Mouse (Mus musculus) lung, adult 18-20 months (tissue): ENCODE data around the gene 5830473C10Rik.

ENCODE experiments used
- DNase-seq, 2 experiments: peaks; one replicate each; pipeline ENCODE4 v3.0.0; 2022; ENCODE audit warnings: mixed read lengths in 2 of 2

Gene 5830473C10Rik

DNA sequence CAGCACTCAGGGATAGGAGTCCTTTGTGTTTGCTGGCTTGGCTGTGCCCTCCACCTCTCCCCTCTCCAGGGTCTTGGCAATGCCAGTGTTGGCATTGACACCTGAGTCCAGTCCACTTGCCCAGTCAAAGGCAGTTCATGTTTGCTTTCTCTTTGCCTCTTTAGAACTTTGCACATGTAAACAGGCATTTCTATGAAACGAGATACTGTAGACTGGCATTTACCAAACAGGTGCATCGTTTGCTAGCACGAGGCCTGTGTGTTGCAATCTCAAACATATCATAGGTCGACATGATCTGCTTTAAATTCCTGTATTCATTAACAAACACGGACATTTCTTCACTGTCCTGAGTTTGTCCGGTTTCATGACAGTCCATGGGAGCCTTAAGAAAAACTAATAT, at the start of gene 5830473C10Rik:
TSS of gene 5830473C10Rik (plus strand) at position 365 of the 400 bp plus-strand sequence.
- no peak for DNase-seq

DNA sequence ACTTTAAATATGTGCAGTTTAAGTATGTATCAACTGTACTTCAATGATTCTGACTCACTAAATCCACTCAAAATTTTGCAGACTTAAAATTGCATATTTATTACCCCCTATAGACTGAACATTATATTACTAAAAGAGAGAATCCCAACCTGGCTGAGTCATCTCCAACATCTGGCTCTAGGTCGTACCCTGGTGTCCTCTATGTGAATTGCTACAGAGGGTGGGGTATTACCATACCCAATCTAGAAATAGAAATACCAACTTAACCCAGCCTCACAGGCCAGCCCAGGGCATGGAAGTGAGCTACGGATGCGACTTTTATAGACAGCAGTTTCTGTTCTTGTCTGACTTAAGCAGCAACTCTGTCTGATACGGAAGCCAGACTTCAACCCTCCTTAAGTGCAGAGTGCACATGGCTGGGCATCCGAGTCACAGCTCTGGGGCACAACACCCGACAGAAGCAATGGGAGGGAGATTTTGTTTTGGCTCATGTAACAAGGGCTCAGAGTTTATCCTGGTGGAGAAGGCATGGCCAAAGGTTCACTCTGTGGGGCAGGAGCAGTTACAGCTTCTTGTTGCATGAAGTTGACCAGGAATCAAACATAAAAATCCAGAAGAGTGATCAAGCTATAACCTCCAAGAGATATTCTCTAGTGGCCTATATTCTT, 48.5 kb upstream of the 5830473C10Rik start:
- DNase-seq, result no peak

DNA sequence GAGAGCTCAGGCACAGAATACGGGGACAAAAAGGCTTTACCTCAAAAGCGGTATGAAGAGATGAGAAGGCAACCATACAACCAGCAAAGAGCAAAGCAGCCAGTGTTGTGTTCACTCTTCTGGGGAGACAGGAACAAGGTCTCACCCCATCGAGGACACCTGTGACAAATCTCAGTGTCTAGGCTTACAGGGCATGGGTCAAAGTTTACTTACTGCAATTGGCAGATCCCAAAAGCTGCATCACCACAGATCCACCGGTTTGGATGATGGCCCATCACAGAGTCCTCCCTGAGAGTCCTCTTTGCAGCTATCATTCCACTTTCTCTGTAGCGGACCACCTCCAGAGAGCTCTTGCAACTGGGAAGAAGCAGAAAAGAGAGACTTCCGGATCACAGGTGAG, 45.3 kb upstream of the 5830473C10Rik start:
- no peak for DNase-seq

DNA sequence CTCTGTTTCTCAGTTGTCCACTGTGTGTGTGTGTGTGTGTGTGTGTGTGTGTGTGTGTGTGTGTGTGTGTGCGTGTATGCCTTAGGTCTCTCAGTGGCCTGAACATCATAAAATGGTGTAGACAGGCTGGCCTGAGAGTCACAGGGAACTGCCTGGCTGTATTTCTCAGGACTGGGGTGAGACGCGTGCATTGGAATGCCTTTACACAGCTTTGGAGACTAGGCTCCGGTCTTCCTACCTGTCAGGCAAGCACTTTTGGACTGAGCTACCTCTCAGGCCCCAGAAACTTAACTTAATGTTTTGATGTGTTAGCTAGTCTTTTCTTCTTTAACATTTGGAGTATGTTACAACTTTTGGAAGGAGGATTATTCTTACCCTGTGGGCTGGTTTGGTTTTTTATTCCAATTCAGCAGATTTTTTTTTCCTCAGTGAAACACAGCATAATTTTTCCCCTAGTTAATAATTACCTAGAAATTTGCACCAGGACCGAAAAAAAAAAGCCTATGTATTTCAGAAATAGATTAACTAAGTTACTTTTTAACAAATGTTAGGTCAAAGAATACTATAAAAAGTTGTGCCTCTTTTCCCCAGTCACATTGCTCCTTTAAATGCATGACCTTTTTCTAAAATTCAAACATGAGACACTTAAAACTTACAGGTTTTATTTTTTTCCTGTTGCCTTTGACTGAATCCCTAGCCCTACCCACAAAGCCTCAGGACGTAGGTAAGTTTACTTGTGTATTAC, 42.4 kb upstream of the 5830473C10Rik start, which contains the start of gene Afm:
TSS of gene Afm (plus strand) at position 577 of the 745 bp plus-strand sequence.
- DNase-seq, result no peak

DNA sequence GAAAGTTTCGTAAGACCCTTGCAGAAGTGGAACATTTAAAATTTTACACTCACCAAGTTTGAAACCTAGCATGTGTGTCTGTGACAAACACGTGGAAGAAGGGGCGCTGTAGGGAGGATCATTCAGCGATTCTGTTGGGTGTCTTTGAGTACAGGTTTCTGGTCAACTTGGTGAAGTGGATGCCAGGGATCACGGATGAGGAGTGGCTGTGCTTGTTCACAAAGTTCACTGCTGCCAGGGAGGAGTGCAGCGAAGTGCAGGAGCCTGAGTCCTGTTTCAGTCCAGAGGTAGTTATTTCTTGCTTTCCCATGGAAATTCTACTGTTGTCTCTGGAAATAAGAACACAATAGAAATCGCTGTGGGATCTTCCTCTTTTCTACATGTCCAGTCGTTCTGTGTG, 9.7 kb upstream of the 5830473C10Rik start:
- DNase-seq, result no peak

DNA sequence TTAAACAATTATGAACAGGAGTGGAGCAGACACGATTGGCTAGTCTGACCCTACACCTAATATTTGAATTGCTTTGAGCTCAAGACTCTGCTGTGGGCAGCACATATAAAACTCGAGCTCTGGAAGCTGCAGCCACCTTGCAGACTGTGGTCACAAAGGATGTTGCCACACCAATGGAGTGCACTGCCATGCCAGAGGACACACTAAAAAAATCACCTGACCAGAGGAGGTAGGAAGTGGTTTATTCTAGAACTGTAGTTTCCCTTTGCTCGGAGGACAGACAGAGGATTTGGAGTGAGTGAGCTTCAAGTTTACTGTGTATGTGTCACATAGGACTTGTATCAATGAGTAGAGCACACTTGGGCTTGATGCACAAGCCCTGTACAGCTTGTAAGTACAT, 4.9 kb upstream of the 5830473C10Rik start:
- no peak for DNase-seq

DNA sequence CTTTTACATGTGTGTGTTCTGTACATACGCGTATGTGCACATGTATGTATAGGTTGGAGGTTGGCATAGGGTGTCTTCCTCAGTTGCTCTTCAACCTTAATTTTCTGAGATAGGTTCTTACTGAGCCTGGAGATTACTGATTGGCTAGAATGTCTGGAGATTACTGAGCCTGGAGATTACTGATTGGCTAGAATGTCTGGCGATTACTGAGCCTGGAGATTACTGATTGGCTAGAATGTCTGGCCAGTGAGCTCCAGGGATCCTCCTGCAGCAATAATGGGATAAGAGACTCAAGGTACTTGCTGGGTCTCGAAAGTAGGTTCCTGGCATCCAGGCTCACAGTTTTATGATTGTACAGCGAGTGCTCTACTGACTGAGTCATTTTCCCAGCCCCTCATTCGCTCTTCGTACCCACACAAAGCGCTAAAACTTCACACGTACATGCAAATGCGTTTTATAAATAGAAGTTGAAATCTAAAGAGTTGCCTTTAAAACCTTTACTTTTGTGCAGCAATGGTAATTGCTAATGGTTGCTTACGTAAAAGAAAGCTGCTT, 891 bp downstream of the 5830473C10Rik start:
- DNase-seq, result no peak

DNA sequence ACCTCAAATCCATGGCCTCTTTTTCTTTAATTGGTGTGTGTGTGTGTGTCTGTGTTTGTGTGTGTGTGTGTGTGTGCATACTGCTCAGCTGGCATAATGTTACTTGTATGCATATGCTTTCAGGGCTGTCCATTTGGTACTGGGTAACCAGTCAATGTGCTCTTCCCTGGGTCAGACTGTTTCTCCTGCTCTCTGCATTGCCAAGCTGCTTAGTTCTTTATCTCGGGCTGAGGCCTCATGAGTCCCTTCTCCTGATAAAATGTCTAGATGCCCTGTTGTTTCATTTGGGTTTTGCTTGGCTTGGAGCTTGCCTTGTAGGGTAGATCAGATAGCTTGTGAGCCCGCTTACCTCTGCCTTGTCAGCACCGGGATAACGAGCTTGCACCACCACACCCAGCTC, 2.0 kb downstream of the 5830473C10Rik start:
- no peak for DNase-seq

DNA sequence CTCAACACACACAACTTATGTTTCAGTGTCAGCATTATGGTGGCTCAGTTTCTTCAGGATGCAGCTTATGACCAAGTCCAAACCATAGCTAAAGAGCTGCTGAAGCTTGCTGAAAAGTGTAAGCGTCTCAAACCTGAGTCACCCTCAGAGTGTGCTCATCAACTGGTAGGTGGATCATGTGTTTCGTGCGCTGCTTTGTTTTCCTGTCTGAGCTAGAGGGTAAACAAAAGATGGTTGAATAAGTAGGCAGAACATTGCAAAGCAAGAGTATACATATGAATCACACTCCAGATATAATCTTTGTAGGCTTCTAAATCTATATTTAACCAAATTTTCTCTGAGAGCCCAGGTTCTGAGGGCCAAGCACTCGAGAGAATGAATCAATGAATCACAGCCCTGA, 3.3 kb downstream of the 5830473C10Rik start:
- no peak for DNase-seq

DNA sequence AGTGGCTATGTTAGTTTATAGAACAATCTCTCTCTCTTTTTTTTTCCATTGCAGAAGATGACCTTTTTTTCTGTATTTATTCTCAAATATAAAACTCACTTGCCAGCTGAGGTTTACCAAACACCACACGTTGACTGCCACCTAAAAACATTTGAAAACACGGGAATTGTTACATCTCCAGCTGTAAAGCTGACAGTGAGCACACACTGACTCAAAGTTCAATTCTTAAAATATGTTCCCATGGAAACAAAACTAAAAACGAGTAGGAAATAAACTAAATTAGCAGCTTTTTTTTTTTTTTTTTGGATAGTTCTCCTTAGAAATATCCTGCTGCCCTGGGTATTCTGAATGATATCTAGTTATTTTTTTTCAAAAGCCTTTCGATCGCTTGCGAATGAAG, 4.3 kb downstream of the 5830473C10Rik start:
- DNase-seq, result no peak

DNA sequence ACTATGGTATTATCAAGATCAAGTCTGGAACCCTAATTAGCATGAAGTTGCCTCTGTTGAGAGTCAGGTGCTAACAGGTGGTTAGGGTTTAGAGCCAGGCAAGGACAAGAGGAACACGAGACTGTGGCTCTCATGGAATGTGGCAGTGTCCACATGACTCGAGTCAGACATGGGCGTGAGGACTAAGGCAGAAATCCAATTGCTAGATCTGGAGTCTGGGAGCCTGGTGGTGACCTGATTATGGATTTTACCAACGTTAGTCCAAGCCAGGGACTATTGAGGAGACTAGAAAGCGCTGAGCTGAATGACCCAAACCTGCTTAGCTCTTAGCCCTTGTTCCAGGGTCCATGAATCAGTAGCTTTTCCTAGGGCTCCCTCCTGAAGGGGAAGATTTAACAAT, 6.9 kb downstream of the 5830473C10Rik start:
- no peak for DNase-seq

DNA sequence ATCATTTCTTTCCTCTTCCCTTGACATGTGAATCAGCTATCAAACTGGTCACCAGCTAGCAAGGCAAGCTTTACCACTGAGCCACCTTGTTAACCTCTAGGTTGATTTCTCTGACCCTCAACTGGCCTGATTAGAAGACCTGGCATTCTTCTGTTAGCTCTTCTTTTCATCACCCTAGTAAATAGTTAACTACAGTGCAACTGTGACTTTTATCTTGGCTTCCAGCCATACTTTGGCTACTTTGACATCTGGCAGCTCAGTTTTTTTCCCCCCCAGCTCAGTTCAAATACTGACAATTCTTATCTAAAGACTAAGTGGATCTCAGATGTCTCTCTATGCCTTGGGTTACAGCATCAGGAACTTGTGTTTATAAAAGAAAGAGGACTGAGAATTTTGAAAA, 7.4 kb downstream of the 5830473C10Rik start:
- no peak for DNase-seq

DNA sequence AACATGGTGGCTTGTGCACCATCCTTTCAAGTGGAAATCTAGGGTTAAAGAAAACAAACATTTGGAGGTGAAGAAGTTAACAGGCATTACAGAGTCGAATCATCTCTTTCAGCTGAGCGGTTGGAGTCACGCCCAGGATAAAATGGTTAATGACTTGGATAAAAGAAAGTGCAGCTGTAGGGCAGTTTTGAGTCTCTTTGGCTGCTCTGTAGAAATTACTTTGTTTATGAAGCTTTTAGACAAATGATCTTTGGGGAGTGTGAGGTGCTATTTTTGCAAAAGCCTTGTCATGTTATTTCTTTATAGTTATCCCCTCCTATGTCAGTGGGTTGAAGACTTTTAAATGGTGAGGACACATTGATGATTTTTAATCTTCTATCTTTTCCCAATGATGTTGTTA, 10.3 kb downstream of the 5830473C10Rik start:
- no peak for DNase-seq

DNA sequence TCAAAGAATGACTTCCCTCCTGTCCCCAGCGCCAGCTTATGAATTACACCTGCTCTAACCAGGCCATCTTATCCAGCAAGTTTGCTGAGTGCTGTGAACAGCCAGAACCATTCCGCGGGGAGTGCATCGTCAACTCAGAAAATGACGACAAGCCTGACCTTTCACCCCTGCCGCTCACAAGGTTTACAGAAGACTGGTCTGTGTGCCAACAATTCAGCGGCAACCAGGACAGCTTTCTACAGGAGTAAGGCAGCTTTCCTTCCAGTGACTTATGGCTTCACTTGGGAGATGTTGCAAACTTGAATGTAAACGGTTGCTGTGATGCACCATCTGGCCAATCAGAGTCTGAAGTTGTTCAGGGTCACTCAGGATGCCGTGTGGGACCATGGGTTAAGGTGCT, 16.8 kb downstream of the 5830473C10Rik start:
- DNase-seq, result no peak

DNA sequence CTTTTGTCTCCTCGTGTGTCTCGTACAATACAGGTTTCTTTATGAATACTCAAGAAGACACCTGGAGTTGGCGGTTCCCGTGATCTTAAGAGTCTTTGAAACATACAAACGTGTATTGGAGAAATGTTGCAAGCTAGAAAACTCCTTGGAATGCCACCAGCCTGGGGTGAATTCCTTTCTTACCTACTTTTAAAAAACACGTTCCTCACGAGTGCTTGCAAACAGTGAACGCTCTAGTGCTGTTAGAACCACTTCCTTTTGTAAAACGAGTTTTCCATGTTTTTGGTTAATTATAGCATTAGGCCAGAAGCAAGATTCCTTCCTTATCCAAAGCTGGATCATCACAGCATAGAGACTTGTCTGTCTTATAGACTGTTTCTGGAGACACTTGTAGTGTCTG, 18.6 kb downstream of the 5830473C10Rik start:
- DNase-seq, result peak in 1 of 2 experiments; percentile 14

DNA sequence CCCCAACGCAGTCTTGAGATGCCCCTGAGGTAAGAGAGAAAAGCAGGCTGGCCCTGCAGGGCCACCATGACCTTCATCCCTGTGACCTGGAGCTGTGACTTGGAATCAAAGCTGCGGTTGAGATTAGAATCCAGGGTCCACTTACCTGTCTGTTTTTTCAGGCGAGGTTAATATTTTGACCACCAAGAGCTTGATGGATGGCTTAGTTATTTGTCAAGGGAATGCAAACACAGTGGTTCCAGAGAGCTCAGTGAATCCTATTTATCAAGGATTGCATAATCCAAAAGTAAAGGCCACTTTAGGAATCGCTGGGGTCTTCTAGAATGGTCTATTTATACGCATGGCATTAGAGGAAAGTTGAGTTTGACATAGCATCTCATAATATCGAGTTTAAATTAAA, 21.3 kb downstream of the 5830473C10Rik start:
- DNase-seq, result no peak

DNA sequence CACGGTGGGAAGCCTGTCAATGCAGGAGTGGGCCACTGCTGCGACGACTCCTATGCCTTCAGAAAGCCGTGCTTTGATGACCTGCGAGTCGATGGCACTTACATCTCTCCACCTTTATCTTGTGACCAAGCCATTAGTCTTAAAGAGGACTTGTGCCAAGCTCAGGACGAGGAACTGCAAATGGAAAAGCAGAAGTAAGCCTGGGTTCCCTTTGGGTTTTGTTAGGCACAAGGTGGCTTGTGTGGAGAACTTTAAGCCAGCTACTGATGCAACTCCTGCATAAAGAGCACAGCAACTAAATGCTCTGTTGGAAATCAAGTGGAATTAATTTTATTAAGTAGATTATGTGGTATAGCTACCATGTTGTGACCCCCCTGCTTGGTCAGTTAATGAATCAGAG, 23.9 kb downstream of the 5830473C10Rik start:
- no peak for DNase-seq

DNA sequence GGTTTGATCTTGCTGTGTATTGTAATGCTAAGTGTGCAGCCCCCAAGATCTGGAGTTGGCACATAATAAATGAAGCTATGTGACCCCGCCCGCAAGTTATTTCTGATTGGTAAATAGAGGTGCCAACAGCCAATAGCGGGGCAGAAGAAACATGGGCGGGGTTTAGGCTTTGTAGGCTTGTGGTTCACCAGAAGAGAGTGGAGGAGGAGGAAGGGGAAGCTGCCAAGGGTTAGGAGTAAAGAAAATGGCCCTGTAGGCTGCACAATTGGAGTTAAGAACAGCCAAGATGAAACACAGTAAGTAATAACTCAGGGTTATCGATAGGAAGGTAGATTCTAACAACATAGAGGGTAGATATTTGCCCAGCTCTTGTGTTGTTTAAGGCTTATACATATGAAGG, 25.6 kb downstream of the 5830473C10Rik start:
- no peak for DNase-seq

DNA sequence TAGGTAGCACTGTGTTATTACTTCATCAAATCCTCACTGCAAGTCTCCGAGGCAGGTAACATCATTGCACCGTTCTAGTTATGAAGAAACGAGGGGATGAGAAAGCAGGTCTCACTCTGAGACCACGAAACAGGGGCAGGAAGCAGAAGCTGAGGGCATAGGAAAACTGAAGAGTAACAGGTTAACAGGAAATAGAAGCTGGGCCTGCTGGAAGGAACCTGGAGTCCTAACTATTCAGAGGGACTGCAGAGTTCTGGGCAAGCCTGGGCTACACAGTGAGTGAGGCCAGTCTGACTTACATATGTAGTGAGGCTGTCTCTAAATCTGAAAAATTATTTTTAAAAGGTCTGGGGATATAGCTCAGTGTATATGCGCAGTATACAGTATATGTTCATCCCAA, 27.2 kb downstream of the 5830473C10Rik start:
- no peak for DNase-seq

DNA sequence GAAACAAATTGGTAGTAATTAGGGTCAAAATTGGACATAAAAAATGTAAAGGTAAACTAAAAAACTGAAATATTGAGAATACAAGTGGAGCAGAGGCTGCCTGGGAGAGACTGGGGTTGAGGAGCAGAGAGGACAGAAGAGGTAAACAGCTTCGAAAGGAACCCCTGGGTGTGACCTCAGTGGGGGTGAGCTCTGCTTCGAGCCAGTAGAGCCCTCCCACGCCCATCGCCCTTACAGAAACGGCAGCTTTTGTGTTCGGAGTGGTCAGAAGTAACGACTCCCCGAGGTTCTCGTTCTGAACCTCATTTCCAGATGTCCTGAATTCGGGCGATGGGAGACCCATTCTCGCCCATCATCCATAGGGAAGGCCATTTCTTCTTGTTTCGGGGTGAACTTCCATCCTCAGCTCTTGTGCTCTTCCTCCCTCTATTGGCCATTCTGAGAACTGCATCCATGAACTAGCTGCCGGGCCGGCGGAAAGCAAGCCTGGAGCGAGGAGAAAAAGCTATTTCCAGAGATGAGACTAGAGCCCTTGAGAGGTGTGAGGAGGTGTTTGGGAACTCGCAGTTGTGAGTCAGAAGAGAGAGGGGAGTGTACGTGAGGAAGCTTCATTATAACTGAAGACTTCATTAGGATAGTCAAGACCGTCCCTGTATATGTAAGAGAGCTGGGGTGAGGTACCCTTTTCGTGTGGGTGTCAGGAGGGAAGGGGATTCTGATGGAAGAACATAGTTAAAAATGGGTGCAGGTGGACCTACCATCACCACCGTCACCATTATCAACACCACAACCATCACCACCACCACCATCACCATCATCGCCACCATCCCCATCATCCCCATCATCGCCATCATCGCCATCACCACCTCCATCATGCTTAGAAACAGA, 28.0 kb downstream of the 5830473C10Rik start:
- DNase-seq, result peak; percentile 32 to 57

DNA sequence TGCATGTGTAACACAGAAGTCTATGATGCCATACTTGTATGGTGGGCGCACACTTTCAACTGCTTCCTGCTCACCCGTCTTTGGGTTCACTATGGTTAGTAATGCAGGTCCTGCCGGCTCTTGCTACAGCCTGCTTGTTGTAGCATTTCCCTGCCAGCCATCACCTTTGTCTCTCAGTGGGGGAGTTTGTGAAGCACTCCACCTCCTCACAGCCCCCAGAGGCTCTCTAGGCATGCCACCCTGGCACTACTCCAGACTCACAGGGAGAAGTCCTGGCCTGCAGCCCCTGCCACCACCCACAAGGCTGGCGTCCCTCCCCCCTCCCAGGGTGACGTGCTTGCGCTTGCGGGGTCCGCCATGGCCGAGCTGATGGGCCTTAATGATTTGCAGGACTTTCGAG, 29.8 kb downstream of the 5830473C10Rik start:
- no peak for DNase-seq

DNA sequence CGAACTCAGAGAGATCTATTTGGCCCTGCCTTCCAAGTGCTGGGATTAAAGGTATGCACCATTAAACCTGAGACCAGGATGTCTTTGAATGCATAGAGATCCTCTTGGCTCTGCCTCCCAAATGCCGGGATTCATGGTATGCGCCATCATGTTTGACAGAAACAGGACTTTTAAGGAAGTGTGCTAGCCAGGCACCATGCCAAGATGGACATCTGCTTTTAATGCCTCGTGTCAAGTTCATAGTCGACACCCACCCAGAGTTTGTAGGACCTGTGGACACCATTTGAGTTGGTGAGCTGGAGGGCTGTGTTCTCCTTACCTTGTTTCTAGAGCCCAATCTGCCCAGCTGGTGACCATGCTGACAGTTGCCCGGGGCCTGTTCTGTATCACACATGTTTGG, 31.0 kb downstream of the 5830473C10Rik start:
- DNase-seq, result no peak

DNA sequence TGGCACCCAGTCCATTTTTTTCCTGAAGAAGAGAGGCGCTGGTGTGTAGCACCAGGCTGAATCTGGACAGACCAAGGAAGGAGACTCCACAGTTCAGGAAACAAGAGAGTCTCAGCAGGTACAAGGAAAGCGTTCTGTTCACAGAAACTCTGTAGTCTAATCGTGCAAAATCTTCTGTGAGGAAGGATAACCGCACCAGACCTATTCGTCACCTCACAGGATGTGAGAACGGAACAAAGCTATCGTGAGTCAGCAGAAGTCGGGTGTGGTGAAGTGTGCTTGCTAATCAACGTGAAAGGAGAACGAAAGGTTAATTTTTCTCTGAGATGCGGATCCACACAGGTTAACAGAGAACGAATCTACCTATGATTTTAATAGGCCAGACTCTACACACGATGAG, 34.0 kb downstream of the 5830473C10Rik start:
- no peak for DNase-seq
